Mouse (Mus musculus) gonadal fat pad, adult 2 months (tissue): Measurements from ENCODE around the gene Pabpc1l. TPM values are rescaled to one million over a fixed set of nuclear protein-coding genes. Genes with fewer than 3 reads are reported as not detected.
"Not testable (repeated sequence)": the region's sequence is repeated elsewhere in the genome, so short reads cannot be mapped to it uniquely, and the experiment has no call there.

Experiments
- DNase-seq: peaks from one replicate; pipeline ENCODE4 v3.0.0-alpha.2; 2012; ENCODE audit warnings: low read depth
- polyA plus RNA-seq: library from polyadenylated mRNA; depleted of rRNA; stranded (reverse); fragments of >200 nt; gene quantifications from 2 replicates; pipeline ENCODE4 v1.2.3, GENCODE M21; 2012

Pabpc1l gene
- polyA plus RNA-seq, 1 experiment, result 24.0 TPM

DNA sequence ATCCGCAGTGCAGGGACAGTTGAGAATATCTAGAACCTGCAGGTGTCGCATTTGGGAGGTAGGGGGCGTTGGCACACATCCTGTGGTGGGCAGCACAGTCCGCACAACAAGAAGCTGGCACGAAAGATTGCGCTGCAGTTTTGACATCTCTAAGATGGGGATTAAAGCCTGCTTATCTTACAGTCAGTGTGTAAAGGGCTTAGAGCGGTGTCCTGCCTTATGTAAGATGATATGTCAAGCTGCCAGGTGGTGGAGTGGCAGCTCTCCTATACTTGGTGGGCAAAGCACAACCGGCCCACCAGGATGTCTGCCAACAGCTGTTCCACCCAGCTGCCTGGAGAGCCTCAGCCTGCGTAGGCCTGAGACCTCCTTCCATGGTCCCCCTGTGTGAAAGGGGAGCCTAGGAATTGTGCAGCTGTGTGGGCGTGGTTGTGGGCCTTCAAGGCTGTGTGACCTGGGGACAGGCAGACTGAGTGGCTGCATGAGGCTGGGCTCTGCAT is 11.3 kb downstream of the Pabpc1l start:
- DNase-seq, result no peak

- no peak for DNase-seq
Measured at GRCm38 (mm10) chr2:164038407-164039028, 13.3 kb downstream of the Pabpc1l start.

DNA sequence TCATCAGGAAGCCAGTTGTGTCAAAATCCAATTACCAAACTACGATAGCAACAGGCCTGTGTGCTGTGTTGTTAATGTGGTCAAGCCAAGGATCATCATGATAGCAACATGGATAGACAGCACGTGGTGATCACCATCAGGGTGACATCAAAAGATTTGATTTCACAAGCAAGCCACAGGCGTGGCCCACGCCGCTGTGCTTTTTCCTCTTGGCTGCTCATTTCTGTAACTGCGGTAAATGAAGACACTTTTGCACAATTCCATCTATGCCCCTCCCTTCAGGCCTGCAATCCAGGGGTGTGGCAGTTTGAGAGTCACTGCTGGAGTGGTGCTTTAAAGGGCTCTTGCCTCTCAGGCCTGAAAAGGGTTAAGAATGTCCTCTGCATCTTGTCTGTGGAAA is 15.7 kb downstream of the Pabpc1l start:
- DNase-seq, result no peak

DNA sequence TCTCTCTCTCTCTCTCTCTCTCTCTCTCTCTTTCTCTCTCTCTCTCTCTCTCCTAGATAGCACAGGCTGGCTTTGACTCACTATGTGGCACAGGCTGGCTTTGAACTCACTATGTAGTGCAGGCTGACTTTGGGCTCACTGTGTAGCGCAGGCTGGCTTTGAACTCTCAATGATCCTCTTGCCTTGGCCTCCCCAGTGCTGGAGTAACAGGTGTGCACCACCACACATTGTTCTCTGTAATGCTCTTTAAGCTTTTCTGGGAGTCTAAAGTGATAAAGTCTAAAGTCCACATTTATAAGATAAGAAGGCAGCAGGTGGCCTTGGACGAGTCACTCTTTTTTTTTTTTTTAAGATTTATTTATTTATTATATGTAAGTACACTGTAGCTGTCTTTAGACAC is 16.3 kb downstream of the Pabpc1l start:
- DNase-seq, result no peak

DNA sequence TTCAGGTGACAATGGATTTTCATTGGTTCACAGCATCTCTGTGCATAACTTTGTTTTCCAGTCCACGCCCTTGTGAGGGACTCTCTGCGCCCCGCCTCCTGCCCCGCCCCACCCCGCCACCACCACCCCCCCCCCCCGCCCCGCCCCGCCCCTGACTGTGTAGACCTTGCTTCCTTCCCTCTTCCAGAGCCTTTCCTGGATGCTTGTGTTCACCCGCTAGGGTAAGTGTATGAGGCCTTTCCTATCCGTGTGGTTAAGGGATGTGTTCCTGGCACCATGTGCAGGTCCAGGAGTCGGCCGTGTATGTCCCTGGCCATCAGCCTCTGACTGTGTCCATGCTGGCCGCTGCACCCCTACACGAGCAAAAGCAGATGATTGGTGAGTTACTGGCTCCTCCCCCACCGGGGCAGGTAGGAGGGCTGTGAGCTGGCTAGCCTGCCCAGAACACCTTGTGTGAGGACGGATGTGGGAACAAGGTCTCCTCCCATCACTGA is 22.0 kb downstream of the Pabpc1l start:
- no peak for DNase-seq

DNA sequence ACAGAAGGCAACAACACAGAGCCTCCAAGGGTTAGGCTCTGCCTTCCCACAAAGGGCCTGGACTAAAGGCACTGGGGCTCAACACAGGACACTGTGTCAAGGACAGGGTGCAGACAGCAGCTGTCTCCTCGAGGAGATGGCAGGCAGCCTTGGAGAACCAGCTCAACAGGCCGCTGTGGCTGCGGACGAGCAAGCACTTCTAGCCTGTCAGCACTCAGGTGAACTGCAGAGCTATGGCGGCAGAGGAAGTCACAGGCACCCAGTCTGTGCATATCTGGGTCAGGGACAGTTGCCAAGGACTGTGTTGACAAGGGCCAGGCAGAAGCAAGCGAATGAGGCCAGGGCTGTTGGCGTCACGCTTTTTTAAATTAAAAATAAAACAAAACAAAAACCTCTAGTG is 28.5 kb downstream of the Pabpc1l start:
- DNase-seq, result no peak

GRCm38 (mm10) chr2:164054671-164055070 is 29.4 kb downstream of the Pabpc1l start:
- DNase-seq, result no peak

DNA sequence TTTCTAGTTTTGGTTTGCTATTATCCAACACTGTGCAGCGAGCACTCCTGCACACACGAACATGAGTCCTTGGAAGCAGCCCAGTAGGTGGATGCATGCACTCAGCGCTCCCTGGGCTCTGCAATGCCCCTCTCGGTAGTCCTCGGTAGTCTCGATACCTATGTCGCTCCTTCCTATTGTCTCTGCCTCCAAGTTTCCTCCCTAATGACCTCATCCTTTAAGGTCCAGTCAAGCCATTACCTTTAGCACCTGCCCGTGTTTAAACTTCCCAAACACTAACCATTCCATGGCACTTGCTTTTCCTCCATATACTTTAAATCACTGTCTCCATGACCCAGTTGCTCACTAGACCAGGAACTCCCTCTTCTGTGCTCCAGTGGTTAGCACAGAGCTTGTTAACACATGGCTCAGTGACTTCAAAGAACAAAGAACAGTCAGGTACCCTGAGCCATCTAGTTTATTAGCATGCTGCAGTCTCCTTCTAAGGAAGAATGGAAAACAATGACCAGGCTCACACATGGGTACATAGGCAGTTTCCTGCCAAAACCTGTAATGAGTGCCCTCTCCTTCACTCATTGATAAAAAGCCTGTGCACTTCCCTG is 34.5 kb downstream of the Pabpc1l start:
- DNase-seq, result no peak

- no peak for DNase-seq
Measured at GRCm38 (mm10) chr2:164070142-164070764, 45.0 kb downstream of the Pabpc1l start, which contains the start of gene Stk4. TSS of gene Stk4 (plus strand) at chr2:164070322.

GRCm38 (mm10) chr2:164070765-164071436 is 45.7 kb downstream of the Pabpc1l start, which contains the start of gene Tomm34:
TSS of gene Tomm34 (minus strand) at chr2:164071169.
- peak; percentile 49 for DNase-seq

DNA sequence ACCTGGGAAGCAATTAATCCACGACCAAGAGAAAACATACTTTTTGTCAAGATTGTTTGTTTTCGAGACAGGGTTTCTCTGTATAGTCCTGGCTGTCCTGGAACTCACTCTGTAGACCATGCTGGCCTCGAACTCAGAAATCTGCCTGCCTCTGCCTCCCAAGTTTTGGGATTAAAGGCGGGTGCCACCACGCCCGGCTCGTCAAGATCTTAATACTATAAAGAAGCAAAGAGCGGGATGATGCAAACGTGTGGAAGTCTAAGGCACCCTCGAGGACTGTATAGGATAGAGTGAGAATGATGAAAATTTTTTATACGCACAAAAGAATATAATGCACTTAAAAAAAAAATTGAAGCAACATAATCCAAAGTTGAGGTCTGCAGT is 46.2 kb downstream of the Pabpc1l start:
- DNase-seq, result not testable (repeated sequence)

DNA sequence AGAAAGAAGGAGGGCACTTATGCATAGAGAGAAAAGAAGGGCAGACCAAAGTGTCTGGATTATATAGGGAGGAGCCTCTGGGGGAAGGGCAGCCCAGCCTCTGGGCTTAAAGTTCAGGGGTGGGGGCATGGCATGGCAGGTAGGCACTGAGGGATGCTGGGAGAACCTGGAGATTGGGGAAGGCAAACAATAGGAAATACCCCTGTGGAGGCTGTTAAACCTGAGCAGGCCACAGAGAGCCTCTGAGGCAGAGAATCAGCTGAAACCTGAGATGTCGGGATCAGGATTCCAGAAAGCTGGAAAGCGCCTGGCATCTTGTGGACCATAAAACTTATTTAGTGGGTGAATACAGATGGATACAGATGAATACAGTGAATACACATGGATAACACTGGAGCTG is 46.9 kb downstream of the Pabpc1l start:
- no peak for DNase-seq

GRCm38 (mm10) chr2:164073120-164073519 is 47.9 kb downstream of the Pabpc1l start:
- no peak for DNase-seq

- DNase-seq, result peak; percentile 41
Measured at GRCm38 (mm10) chr2:164073918-164074578, 48.8 kb downstream of the Pabpc1l start.

GRCm38 (mm10) chr2:164075088-164075487 is 49.8 kb downstream of the Pabpc1l start:
- DNase-seq, result no peak

- no peak for DNase-seq
Measured at GRCm38 (mm10) chr2:164076874-164077425, 51.7 kb downstream of the Pabpc1l start.

- DNase-seq, result no peak
Measured at GRCm38 (mm10) chr2:164077875-164078274, 52.6 kb downstream of the Pabpc1l start.

DNA sequence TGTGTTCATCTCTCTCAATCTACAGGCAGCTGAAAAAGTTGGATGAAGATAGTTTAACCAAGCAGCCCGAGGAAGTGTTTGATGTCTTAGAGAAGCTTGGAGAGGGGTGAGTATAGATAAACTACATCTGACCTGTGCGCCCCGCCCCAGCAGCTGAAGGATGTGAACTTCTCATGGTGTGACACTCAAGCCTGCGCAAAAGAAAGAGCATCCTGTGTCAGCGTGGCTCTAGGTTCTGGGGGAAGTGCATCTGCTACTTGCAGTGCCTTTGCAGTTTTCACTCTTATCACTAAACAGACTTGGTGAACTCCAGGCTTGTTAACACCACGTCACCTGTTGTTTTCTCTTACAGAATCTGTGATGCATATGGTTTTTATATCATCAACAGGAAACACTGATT is 54.2 kb downstream of the Pabpc1l start:
- DNase-seq, result no peak

DNA sequence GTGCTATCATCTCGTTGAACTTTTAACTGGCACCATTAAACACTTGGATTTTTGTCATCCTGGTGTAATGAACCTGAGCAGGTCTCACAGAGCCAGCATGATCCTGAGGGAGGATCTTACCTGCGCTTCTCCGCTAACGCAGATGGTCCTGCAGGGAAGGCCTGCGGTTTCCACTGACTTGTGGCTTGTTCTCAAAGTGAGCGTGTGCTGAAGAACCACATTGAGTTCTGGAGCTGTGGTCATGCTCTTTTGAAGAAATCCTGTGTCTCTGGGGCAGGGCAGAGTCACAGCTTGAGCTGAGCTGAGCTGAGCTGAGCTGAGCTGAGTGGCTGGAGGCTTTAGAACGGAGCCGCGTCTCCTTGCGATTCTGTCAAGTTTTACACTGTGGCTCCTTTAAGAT is 56.3 kb downstream of the Pabpc1l start:
- no peak for DNase-seq

DNA sequence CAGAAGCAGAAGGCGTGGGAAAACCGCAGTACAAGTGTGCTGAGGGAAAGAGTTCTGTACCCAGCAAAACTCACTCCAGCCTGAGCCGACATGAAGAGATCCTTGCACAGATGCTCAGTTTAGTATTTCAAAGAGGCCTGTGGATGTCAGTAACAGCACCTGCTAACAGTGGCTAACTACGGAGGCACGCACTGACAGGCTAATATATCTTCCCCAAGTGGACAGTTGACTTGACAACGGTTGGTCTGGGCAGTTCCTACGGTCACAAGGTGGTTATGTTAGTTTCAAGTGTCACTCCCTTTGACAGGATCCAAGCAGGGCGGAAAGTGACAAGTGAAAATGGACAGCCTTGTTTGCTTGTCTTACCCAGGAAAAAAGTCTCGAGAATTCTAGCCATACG is 56.9 kb downstream of the Pabpc1l start:
- DNase-seq, result no peak

GRCm38 (mm10) chr2:164083609-164084341 is 58.5 kb downstream of the Pabpc1l start:
- no peak for DNase-seq
